Mouse (Mus musculus) embryo, embryonic 9.5 days (tissue): ENCODE results near the gene Dnah5.
"Not testable (repeated sequence)": the region's sequence is repeated elsewhere in the genome, so short reads cannot be mapped to it uniquely, and the experiment has no call there.

Experiments used
- DNase-seq: peaks from one replicate; pipeline ENCODE4 v3.0.0-alpha.2; 2017; ENCODE audit errors: extremely low spot score

Dnah5 gene

GRCm38 (mm10) chr15:28307131-28307530, 103.6 kb downstream of the Dnah5 start:
- no peak for DNase-seq

- DNase-seq = no peak
Measured at GRCm38 (mm10) chr15:28307884-28308283, 104.3 kb downstream of the Dnah5 start.

DNA sequence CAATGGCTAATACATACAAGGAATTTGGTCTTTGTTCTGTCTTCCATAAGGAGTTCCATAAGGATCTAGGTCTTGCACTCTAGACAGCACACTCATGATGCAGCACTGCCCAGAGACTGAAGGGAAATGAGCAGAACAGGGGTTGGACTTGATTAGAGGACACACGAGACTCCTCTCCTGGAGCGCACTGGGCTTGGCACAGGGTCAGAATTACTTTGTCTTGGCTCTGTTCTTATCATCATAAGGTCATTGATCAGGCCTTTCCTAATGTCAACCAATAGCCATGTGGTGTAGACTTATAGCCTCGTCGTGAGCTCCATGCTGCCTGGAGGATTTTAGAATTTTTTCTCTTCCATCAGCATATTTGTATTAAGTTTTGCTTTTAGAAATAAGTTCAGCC, 107.0 kb downstream of the Dnah5 start:
- no peak for DNase-seq

- no peak for DNase-seq
Measured at GRCm38 (mm10) chr15:28313451-28313850, 109.9 kb downstream of the Dnah5 start.

GRCm38 (mm10) chr15:28315812-28316528, 112.4 kb downstream of the Dnah5 start:
- peak; percentile 69 for DNase-seq

DNA sequence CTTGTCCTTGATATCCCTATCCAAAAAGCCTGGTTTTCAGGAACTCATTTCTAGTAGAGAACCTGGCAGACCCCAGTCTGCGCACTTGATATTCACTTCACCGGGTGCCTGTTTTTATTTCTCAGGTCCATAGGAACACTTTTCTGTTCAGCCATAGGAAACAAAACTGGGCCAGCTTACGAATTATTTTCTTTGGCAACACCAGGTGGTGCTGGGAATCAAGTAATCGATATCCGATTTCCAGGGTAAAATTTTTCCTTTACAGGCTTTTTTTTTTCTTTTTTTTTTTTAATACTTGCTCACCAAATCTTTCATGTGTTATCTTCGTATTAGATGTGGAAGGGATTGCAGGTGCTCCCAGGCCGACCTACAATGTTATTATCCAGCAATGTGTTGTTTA, 119.0 kb downstream of the Dnah5 start:
- DNase-seq = no peak

GRCm38 (mm10) chr15:28326985-28327384, 123.4 kb downstream of the Dnah5 start:
- no peak for DNase-seq

DNA sequence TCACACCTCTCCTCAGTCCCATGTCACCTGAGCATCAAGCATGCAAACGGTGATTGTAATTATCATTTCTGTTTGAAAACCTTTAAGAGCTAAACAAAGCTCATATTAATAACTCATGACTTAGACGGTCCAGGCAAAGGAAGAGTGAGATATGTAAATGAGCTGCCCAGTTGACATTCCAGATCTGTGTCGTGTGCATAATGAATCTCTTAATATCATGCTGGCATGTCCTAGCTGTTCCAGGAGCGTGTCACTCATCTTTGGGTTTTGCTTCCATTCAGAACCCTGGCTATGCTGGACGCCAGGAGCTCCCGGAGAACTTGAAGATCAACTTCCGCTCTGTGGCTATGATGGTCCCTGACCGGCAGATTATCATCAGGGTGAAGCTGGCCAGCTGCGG, 123.9 kb downstream of the Dnah5 start:
- no peak for DNase-seq

- DNase-seq = no peak
Measured at GRCm38 (mm10) chr15:28341151-28341550, 137.6 kb downstream of the Dnah5 start.

DNA sequence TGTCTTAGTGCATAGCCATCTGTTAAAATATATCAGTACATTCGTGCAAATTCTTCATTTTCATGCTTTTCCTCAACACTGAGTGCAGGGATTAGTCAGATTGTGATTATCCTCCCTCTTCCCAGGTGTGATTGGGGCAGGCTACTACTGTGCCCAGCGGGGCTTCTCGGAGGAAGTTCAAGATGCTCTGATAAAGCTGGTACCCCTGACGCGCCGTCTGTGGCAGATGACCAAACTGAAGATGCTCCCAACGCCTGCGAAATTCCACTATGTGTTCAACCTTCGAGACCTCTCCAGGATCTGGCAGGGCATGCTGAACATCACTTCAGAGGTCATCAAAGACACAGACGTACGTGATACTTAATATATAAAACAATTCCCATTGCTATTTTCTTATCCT, 164.0 kb downstream of the Dnah5 start:
- DNase-seq = no peak

- DNase-seq = no peak
Measured at GRCm38 (mm10) chr15:28370431-28370830, 166.9 kb downstream of the Dnah5 start.

GRCm38 (mm10) chr15:28371506-28371905, 168.0 kb downstream of the Dnah5 start:
- DNase-seq = peak; percentile 2

GRCm38 (mm10) chr15:28374394-28374793, 170.8 kb downstream of the Dnah5 start:
- no peak for DNase-seq

DNA sequence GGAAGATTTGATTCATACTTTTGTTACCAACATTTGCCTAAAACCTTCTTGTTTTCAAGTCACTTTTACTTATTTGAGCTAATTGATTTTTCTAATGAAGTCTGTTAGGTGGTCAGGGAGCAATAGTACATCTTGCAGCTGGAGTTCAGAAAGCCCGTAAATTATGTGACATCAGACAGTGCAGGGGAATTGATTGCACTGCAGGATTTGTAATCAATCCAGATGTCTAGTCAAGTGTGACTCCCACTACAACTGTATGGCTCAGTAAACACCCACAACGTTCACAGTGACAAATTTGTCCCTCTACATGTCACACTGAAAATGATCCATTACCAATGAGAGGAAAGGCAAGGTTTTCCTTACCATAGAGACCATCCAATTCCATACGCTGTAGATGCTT, 177.4 kb downstream of the Dnah5 start:
- no peak for DNase-seq

GRCm38 (mm10) chr15:28393723-28394122, 190.2 kb downstream of the Dnah5 start:
- DNase-seq = not testable (repeated sequence)

DNA sequence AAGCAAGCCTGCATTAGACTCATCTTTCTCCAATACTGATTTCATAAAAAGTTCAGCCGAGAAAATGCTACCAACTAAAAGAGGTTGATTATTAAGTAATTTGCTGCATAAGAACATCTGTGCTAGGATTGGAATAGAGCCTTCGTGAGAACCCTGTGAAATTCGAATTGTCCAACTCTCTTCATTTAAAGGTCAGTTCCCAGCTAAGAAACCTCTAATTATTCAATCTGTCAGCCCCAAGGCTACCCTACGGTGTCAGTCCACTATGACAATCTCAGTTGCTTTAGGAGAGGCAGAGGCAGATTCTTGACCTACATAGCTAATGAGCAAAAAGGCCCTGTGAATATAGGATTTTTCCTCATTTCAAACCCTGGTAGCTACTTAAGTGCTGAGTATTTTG, 191.9 kb downstream of the Dnah5 start:
- no peak for DNase-seq

DNA sequence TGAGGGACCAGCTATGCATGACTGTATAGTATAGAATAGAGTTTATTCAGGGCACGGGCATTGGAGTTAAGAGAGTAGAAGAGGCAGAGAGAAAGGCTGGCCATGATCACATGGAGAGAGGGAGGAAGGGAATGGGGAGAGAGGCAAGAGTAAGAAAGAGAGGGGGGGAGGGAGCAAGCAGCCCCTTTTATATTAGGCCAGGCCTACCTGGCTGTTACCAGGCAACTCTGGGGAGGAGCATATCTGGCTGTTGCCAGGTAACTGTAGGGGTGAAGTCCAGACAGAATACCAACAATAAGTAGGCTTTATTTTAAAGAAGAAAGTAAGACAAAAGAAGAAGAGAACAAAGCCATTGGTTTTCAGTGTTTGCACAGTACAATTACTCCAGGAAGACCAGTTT, 194.9 kb downstream of the Dnah5 start:
- DNase-seq = no peak

DNA sequence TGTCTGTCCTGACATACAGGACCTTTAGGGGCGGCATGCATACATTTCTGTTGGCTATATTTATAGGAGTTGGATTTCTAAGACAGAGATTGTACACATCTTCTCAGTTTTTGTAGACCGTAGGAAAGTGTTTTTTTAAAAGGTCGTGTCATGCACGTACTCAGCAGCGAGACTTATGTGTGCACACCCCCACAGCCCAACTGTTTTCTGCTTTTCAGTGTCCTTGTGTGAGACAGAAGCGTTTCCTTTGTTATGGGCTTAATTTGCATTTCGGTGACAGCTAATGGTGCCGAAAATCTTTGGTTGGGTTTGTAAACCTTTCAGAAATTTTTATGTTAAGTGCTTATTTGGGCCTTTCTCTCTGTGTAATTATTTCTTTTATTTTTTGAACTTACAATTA, 195.7 kb downstream of the Dnah5 start:
- DNase-seq = no peak

DNA sequence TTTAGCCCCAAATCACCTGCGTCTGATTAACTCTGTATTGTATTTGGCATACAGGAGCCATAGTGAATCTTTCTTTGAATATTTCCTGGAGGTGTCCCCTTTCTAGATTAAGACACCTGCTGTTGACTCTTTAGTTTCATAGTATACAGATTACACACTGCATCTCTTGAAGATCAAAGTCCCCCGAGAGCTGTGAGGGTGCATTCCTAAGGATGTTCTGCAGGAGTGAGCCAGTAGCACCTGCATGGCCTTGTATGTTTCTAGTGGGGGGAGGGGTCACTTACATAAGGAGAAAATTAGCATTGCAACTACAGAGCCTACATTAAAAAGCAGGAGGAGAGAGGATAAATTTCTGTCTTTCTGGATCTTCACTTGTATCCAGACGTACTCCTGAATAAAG, 201.1 kb downstream of the Dnah5 start:
- no peak for DNase-seq

- no peak for DNase-seq
Measured at GRCm38 (mm10) chr15:28405136-28405535, 201.6 kb downstream of the Dnah5 start.

GRCm38 (mm10) chr15:28439702-28440101, 236.2 kb downstream of the Dnah5 start:
- DNase-seq = no peak

DNA sequence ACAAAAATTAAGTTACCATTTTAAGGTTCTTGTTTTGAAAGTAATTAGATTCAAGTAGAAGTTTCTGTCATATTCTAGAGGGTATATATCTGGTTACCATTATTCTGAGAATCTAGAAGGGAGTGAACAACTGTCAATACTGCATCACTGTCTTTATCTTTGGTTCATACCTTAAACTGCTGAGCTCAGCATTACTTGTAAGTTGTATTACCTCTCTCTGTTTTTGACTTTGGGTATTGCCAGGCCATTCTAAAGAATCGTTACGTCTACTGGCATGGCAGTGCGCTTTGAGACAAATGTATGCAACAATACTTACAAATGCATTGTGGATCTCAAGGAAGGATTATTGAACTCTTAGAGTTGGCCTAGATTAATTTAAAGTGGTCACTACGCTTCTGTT, 240.9 kb downstream of the Dnah5 start:
- DNase-seq = no peak

DNA sequence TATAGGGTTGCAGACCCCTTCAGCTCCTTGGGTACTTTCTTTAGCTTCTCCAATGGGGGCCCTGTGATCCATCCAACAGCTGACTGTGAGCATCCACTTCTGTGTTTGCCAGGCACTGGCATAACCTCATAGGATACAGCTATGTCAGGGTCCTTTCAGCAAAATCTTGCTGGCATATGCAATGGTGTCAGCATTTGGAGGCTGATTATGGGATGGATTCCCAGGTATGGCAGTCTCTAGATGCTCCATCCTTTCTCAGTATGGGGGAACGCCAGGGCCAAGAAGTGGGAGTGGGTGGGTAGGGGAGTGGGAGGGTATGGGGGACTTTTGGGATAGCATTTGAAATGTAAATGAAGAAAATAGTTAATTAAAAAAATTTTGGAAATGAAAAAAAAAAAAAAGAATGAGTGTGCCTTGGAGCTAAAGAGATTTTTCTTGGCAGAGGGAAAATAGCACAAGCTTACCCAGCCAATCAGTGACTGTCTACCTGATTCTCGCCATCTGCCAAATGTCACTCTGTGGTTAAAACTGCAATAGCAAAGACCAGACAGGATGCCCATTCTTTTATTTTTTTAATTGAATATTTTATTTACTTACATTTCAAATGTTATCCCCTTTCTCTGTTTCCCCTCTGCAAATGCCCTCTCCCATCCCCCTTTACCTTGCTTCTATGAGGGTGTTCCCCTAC, 257.7 kb downstream of the Dnah5 start:
- DNase-seq = not testable (repeated sequence)
